Mouse (Mus musculus): ENCODE measurements around the gene Hmces. TPM values are rescaled to one million over a fixed set of nuclear protein-coding genes. Genes with fewer than 3 reads are reported as not detected.

Hmces gene
- polyA plus RNA-seq (2016; fragmentation: Nextera tagmentation; extraction: Ambion mirVana): 34.8 and 44.5 TPM in 2 replicates

GRCm38 (mm10) chr6:87913661-87914325, at the start of gene Hmces:
TSS of gene Hmces (plus strand) at chr6:87913935.
- Histone ChIP-seq H3K27ac (peak within 1 kb of the TSS; percentile 93), H3K9me3 (no peaks in the 10 kb centered on the region), H3K36me3 (peaks cover 72% of the 10 kb centered on the region), H3K4me1 (peaks cover 10% of the 10 kb centered on the region), H3K4me3 (peak within 1 kb of the TSS; percentile 96), H3K27me3 (ENCODE audit: insufficient read depth, poor library complexity, severe bottlenecking) (no peaks in the 10 kb centered on the region)
- peak; percentile 89 for DNase-seq (ENCODE audit: low spot score)
- WGBS: under 1% methylated on average over 61 of the region's 62 CpGs

- 77% methylated on average over 6 of the region's 6 CpGs for whole genome bisulfite sequencing
- H3K4me3 ChIP-seq: no peak overlapping the region
- no peak overlapping the region for H3K27ac ChIP-seq
- no peaks in the 10 kb centered on the region for H3K27me3 ChIP-seq (ENCODE audit: insufficient read depth, poor library complexity, severe bottlenecking)
- H3K4me1 ChIP-seq: peaks cover 5% of the 10 kb centered on the region; the same call in 1 of the 2 replicates
- H3K9me3 ChIP-seq: no peaks in the 10 kb centered on the region
- H3K36me3 ChIP-seq: no peaks in the 10 kb centered on the region
- no peak for DNase-seq (ENCODE audit: low spot score)
These were observed 47.5 kb upstream of the Hmces start for GRCm38 (mm10) chr6:87866211-87866610.

DNA sequence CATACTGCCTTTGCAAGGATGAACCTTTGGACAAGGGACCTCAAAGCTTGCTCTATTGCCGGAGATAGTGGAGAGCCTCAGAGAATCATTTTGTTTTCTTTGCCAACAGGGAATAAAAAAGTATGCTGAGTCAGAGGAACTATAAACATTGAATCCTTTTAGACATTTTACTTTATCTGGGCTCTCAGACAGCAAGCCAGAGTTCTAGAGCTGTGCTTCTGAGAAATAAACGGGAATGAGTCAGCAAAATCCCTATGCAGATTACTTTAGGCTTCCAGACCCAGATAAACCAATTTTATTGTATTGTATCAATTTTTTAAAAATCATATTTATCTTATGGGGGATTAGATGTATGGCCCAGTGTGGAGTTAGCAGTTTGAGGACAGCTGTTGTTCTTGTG, 46.5 kb upstream of the Hmces start:
- Histone ChIP-seq H3K36me3 (no peaks in the 10 kb centered on the region), H3K27me3 (ENCODE audit: insufficient read depth, poor library complexity, severe bottlenecking) (no peaks in the 10 kb centered on the region), H3K9me3 (no peaks in the 10 kb centered on the region), H3K4me1 (peaks cover 5% of the 10 kb centered on the region; the same call in 1 of the 2 replicates), H3K4me3 (no peak overlapping the region), H3K27ac (no peak overlapping the region)
- DNase-seq (ENCODE audit: low spot score): no peak
- 61% methylated on average over 2 of the region's 2 CpGs for WGBS

- no peaks in the 10 kb centered on the region for H3K9me3 ChIP-seq
- H3K4me1 ChIP-seq: peaks cover 11% of the 10 kb centered on the region
- H3K36me3 ChIP-seq: no peaks in the 10 kb centered on the region
- no peak overlapping the region for H3K4me3 ChIP-seq
- 68% methylated on average over 9 of the region's 9 CpGs for WGBS
- H3K27me3 ChIP-seq (ENCODE audit: insufficient read depth, poor library complexity, severe bottlenecking): no peaks in the 10 kb centered on the region
- peak overlapping the region; percentile 53; the same call in 1 of the 2 replicates for H3K27ac ChIP-seq
- no peak for DNase-seq (ENCODE audit: low spot score)
These were observed 44.7 kb upstream of the Hmces start for GRCm38 (mm10) chr6:87868871-87869506.

- no peak overlapping the region for H3K4me3 ChIP-seq
- 52% methylated on average over 1 of the region's 1 CpGs for WGBS
- no peak overlapping the region for H3K27ac ChIP-seq
- H3K36me3 ChIP-seq: no peaks in the 10 kb centered on the region
- no peaks in the 10 kb centered on the region for H3K9me3 ChIP-seq
- no peaks in the 10 kb centered on the region for H3K27me3 ChIP-seq (ENCODE audit: insufficient read depth, poor library complexity, severe bottlenecking)
- DNase-seq (ENCODE audit: low spot score): no peak
- H3K4me1 ChIP-seq: peaks cover 11% of the 10 kb centered on the region
These were observed 43.3 kb upstream of the Hmces start for GRCm38 (mm10) chr6:87870440-87870839.

DNA sequence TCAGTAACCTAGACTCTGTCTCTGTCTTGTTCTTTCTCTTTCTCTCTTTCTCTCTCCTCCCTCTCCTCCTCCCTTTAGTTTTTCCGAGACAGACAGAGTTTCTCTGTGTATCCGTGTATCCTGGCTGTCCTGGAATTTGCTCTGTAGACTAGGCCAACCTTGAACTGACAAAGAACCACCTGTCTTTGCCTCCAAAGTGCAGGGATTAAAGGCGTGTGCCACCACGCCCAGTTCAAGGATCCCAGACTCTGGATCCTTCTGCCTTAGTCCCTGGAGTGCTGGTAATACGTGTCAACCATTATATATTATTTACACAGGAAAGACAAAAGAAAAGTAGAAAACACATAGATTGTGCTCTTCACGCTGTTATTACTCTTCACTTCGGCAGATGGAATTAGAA, 42.5 kb upstream of the Hmces start:
- peaks cover 11% of the 10 kb centered on the region for H3K4me1 ChIP-seq
- H3K36me3 ChIP-seq: no peaks in the 10 kb centered on the region
- no peak for DNase-seq (ENCODE audit: low spot score)
- no peak overlapping the region for H3K4me3 ChIP-seq
- no peak overlapping the region for H3K27ac ChIP-seq
- WGBS: 81% methylated on average over 7 of the region's 7 CpGs
- H3K9me3 ChIP-seq: no peaks in the 10 kb centered on the region
- no peaks in the 10 kb centered on the region for H3K27me3 ChIP-seq (ENCODE audit: insufficient read depth, poor library complexity, severe bottlenecking)

GRCm38 (mm10) chr6:87873104-87873503, 40.6 kb upstream of the Hmces start:
- peaks cover 11% of the 10 kb centered on the region for H3K4me1 ChIP-seq
- no peak overlapping the region for H3K4me3 ChIP-seq
- H3K36me3 ChIP-seq: no peaks in the 10 kb centered on the region
- H3K9me3 ChIP-seq: no peaks in the 10 kb centered on the region
- H3K27me3 ChIP-seq (ENCODE audit: insufficient read depth, poor library complexity, severe bottlenecking): no peaks in the 10 kb centered on the region
- 40% methylated on average over 1 of the region's 1 CpGs for WGBS
- no peak overlapping the region for H3K27ac ChIP-seq
- DNase-seq (ENCODE audit: low spot score): no peak

- DNase-seq (ENCODE audit: low spot score): no peak
- H3K27ac ChIP-seq: no peak overlapping the region
- peaks cover 8% of the 10 kb centered on the region for H3K4me1 ChIP-seq
- no peaks in the 10 kb centered on the region for H3K9me3 ChIP-seq
- no peak overlapping the region for H3K4me3 ChIP-seq
- no peaks in the 10 kb centered on the region for H3K36me3 ChIP-seq
- WGBS: 85% methylated on average over 2 of the region's 2 CpGs
- no peaks in the 10 kb centered on the region for H3K27me3 ChIP-seq (ENCODE audit: insufficient read depth, poor library complexity, severe bottlenecking)
These were observed 39.8 kb upstream of the Hmces start for GRCm38 (mm10) chr6:87873963-87874362.

DNA sequence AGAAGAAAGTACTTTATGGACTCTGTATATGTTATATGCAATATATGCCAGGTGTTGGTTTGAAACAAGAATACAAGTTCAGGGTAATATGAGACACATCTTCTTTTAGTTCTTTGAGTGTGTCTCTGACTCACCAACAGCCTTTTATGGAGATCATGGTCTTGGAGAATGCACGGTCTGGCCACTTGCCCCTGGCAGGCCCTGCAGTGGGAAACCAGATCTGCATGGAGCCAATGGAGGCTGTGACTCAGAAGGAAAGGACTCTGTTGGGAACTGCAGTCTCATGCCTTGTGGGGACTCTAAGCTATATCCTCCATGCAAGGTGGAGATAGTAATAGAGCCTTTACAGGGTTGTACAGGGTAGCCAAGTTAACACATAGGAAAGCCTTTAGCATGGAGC, 38.7 kb upstream of the Hmces start:
- Histone ChIP-seq H3K4me3 (no peak overlapping the region), H3K27me3 (ENCODE audit: insufficient read depth, poor library complexity, severe bottlenecking) (no peaks in the 10 kb centered on the region), H3K4me1 (peaks cover 6% of the 10 kb centered on the region; the same call in 1 of the 2 replicates), H3K36me3 (no peaks in the 10 kb centered on the region), H3K27ac (no peak overlapping the region), H3K9me3 (no peaks in the 10 kb centered on the region)
- WGBS: 64% methylated on average over 1 of the region's 1 CpGs
- no peak for DNase-seq (ENCODE audit: low spot score)

- H3K4me1 ChIP-seq: peaks cover 6% of the 10 kb centered on the region; the same call in 1 of the 2 replicates
- no peaks in the 10 kb centered on the region for H3K9me3 ChIP-seq
- DNase-seq (ENCODE audit: low spot score): no peak
- H3K27ac ChIP-seq: no peak overlapping the region
- H3K27me3 ChIP-seq (ENCODE audit: insufficient read depth, poor library complexity, severe bottlenecking): no peaks in the 10 kb centered on the region
- no peak overlapping the region for H3K4me3 ChIP-seq
- WGBS: 86% methylated on average over 7 of the region's 7 CpGs
- no peaks in the 10 kb centered on the region for H3K36me3 ChIP-seq
These were observed 38.2 kb upstream of the Hmces start for GRCm38 (mm10) chr6:87875562-87875961.

DNA sequence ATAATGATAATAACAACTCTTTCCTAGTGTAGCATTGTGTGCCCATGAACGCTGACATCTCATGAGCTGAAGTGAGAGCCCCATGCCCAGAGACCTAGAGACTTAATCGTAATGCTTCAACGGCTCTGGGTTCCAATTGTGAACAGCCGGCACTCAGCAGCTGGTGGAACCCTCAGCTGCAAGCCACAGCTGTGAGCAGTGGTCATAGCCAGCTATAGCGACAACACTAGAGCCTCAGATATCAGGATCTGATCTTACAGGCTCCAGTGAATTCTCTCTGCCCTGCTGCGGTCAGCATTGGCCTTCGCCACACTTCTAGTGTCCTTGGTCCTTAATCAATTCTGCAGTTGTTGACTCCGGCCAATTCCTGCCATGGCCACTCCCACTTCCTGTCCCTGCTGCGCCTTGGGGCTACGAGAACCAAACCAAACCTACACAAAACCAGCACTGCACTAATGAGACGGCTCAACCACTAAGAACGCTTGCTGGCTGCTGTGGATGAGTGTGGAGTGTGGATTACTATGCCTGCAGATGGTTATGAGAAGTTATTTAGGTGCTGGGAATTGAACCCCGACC, 37.6 kb upstream of the Hmces start:
- Histone ChIP-seq H3K4me1 (peaks cover 6% of the 10 kb centered on the region; the same call in 1 of the 2 replicates), H3K36me3 (no peaks in the 10 kb centered on the region), H3K4me3 (no peak overlapping the region), H3K9me3 (no peaks in the 10 kb centered on the region), H3K27ac (peak overlapping the region; percentile 49; the same call in 1 of the 2 replicates), H3K27me3 (ENCODE audit: insufficient read depth, poor library complexity, severe bottlenecking) (no peaks in the 10 kb centered on the region)
- no peak for DNase-seq (ENCODE audit: low spot score)
- 67% methylated on average over 13 of the region's 13 CpGs for whole genome bisulfite sequencing

DNA sequence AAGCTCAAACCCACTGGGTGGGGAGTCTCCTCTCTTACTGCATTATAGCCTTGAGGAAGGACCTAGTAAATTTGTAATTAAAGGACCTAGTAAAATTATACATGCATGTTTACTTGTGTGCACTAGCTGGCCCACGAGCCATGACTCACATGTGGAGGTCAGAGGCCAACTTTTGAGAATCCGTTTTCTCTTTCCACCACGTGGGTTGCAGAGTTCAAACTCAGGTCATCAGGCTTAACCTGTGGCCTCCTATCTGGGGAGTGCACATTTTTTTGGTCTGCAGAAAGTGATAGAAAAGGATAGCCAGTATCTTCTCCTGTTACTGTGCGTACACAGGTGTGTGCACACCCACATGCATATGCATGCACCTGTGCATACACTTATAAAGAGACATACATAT, 34.7 kb upstream of the Hmces start:
- 44% methylated on average over 4 of the region's 4 CpGs for WGBS
- Histone ChIP-seq H3K27ac (no peak overlapping the region), H3K36me3 (no peaks in the 10 kb centered on the region), H3K4me3 (no peak overlapping the region), H3K4me1 (no peaks in the 10 kb centered on the region), H3K27me3 (ENCODE audit: insufficient read depth, poor library complexity, severe bottlenecking) (no peaks in the 10 kb centered on the region), H3K9me3 (no peaks in the 10 kb centered on the region)
- DNase-seq (ENCODE audit: low spot score): no peak

GRCm38 (mm10) chr6:87879628-87880027, 34.1 kb upstream of the Hmces start:
- Histone ChIP-seq H3K27ac (no peak overlapping the region), H3K4me1 (no peaks in the 10 kb centered on the region), H3K4me3 (no peak overlapping the region), H3K27me3 (ENCODE audit: insufficient read depth, poor library complexity, severe bottlenecking) (no peaks in the 10 kb centered on the region), H3K9me3 (no peaks in the 10 kb centered on the region), H3K36me3 (no peaks in the 10 kb centered on the region)
- 63% methylated on average over 3 of the region's 3 CpGs for WGBS
- DNase-seq (ENCODE audit: low spot score): no peak

All from heart, embryonic 10.5 days (tissue).